Mouse (Mus musculus) cerebellum, postnatal 14 days (tissue): ENCODE results near the gene Sap30l.
A peak's percentile ranks its signal among the peaks of the same experiment; 100 is the strongest.
"Not testable (repeated sequence)": the region's sequence is repeated elsewhere in the genome, so short reads cannot be mapped to it uniquely, and the experiment has no call there.

ENCODE experiments used
- DNase-seq, 2 experiments: peaks; one replicate each; pipeline ENCODE4 v3.0.0; 2021; ENCODE audit warnings: mixed read lengths in 2 of 2

The Sap30l gene

DNA sequence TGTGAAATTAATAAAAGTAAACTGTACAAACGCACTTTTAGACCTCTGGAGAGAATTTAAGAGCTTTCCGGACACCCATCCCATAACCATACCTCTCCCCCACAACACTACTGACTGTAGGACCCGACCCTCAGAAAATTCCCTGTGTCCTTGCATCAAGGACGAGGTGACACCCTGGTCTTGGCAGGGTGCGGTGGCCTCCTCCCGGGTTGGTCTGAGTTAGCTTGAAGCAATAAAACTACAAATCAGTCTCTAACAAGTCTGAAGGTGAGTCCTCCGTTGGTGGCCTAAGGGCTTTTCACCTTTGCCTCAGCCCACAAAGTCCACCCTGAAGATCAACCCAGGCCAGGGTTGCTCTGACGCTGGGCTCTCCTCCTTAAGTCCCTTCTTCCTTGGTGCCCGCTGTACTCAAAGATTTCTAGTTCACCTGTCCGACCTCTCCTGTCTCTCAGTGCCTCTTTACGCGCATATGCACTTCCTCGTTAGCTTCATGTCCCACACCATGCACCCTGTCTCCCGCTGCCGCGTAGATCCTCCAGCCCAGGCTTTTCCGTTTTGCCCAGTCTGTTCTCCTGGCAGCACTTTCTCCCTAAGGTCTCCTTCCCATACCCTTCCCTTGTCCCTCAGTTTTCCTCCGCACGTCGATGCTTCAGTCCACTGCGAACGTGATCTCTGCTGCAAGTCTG is 1.0 kb upstream of the Sap30l start:
- DNase-seq: no peak

DNA sequence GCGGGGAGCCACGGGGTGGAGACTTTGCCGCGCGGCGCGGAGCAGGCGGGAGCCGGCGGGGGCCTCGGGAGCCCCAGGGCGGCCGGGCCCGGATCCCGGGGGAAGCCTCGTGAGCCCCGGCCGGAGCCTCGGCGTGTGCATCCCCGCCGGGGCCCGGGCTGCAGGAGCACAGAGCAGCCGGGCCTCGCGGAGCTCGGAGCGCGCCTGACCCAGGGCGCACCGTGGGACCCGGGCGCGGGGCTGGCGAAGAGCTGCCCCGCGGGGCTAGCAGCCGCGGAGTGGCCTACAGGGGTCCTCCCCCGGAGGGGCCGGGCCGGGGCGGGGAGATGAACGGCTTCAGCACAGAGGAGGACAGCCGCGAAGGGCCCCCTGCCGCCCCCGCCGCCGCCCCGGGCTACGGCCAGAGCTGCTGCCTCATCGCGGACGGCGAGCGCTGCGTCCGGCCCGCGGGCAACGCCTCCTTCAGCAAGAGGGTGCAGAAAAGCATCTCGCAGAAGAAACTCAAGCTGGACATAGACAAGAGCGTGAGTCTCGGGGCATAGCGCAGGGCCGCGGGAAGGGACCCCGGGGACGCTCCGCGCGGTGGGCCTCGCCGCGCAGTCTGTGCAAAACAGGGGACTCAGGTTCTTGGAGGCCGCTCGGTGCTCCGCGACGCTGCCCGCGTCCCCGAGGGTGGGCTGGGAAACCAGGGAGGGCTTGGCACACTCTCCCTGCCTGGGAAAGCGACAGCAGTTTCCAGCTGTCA is 501 bp downstream of the Sap30l start:
- peak; percentile 61 to 63 for DNase-seq

DNA sequence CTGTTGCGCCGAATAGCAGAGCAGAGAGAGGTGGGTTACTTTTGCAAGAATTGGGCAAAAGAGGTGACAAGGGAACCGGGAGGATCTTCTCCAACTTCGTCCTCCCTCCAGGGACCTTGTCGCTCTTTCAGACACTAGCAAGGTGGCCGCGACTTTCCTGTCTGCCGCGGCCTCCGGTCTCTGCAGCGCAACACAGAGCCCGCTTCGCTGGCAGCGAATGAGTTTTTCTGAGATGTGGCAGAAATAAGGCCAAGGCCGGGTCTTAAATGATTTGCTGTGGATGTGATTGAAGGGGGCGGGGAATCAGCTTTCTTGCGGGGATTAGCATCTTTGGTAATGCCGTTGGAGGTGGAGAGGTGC is 1.1 kb downstream of the Sap30l start:
- peak; percentile 25 to 35 for DNase-seq

DNA sequence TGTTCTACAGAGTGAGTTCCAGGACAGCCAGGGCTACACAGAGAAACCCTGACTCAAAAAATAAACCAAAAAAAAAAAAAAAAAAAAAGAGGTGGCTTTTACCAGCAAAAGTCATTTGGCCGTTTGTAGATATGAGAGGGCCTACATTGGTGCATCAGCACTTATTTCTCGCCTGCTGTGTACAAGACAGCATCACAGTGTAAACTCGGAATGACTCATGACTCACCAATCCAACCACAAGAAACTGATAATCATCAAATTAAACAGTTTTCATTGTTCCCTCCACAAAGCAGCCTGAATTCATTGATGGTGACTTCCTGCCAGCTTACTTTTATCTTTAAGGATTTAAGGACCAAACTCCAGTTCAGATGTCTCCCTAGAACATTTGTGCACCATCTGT is 3.6 kb downstream of the Sap30l start:
- DNase-seq: no peak

DNA sequence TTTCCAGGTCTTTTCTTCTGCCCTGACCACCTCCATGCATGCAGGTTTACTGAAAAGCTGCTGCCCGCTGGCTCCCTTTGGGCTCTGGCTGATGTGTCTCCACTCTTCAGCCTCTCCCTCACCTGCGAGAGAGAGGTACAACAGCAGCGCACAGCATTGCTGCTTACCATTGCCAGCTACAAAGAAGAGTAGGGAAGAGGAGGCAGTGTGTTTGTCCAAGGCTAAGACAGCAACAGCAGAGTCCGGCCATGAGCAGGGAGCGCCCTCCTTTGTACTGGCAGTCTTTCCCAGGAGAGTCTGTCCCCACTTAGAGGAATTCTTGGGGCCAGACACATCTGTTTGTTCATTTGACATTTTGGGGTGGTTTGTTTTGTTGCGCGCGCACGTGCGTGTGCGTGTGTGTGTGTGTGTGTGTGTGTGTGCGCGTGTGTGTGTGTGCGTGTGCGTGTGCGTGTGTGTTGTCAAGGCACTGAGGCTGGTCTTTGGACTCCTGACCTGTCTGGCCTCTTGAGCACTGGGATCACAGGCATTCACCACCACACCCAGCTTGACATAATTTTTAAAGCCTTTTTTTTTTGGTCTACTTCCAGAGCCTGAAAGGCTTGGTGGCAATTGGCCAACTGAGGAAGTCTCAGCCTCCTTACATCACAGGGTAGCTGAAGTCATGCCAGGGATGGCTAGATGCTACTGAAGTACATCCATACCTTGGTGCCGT is 7.7 kb downstream of the Sap30l start:
- no peak for DNase-seq

DNA sequence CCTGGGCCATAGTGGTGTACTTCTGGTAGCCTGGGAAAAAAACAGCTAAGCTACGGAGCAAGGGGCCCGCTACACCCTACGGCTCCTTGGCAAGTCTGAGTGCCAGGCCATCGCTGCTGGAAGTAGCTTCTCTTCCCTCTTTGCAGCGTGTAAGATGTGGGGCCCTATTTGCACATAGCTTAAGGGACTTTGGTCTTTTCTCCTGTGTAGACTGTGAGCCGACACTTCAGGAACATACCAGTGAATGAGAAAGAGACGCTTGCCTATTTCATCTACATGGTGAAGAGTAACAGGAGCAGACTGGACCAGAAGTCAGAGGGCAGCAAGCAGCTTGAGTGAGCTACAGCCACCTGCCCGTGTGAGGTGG is 8.3 kb downstream of the Sap30l start:
- DNase-seq: no peak

DNA sequence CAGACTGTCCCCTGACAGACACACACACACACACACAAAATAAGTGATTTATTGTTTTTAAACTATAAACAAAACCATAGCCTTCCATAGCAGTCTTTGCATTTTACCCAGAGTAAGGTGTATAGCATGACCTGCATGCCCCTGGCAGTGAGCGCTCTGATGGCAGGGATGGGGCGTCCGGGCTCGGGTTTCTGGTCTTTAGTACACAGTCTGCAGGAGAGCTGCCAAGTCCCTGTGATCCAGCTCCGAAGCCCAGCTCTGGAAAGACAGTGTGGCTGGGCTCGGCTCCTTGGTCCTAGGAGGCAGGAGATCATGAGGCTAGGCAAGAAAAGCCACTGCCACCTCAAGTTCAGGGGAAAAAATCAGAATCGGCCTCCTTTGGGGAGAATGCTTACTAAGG is 9.6 kb downstream of the Sap30l start:
- no peak for DNase-seq

DNA sequence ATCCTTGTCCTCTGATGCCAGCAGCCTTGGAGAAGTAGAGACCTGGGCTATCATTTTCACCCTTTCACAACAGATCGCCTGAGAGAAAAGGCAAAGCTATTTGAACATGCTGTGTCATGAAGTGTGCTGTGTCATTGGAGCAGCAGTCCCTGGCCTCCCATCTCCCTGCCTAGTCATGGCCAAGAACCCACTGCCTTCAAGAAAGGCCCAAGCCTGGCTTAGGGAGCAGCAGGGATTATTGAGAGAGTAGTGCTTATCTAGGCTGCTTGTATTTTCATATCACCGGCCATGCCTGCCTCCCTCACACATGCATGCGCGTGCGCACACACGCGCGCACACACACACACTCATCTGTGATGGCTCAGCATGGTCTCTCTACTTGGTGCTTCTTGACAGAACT is 10.8 kb downstream of the Sap30l start:
- no peak for DNase-seq

DNA sequence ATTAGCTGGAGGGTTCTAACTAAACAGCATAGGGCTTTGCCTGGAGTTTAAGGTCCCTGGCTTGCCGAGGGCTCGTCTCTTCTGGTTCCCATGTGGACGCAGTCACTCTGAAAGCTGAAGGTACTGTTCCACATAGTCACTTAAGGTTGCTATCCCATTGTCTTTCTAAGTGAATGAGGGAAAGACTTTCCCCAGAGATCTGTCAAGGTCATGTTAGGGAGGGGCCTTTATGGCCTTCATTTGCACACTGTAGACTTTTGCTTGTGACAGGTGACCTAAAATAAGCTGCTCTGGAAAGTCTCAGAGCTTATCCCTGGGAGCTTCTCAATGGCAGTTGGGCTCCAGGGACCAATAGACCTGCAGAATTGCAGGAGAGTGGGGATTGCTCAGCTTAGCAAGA is 12.2 kb downstream of the Sap30l start:
- no peak for DNase-seq

DNA sequence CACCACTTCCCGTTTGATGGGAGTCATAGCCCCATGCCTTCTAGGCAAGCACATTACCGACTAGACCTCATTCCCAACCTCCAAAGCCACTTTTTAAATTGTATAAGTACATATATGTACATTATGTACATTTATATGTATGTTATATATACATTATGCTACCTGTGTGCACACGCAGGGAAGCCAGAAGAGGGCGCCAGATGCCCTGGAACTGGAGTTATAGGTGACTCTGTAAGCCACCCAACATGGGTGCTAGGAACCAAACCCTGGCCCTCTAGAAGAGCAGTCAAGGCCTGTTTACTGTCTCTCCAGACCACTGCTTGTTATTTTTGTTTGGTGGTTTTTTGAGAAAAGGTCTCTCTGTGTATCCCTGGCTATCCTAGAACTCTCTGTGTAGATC is 16.8 kb downstream of the Sap30l start:
- no peak for DNase-seq

DNA sequence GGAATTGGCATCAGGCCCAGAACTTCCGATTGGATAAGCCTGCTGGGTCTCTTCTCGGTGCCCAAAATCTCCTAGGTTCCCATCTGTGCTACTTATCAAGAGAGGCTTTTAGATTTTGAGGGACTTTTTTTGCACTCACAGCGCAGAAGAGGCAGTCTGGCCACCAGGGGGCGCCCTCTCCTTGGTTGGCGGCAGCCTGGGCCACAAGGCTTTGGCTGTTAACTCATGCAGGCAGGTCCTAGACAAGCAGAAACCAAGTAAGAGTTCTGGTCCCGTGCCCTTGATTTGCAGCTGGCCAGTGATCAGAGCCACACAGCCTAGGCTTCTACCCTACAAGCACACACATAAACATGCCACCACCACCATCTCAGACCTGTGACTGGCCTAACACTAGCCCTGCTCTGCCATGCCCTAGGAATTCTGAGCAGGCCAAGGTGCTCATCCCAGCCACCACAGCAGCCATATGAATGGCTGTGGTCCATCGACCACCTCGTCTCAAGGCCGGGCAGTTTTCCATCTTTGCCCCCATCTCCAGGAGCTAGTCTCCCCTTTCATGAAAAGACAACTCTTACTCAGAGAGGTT is 18.7 kb downstream of the Sap30l start:
- DNase-seq: peak; percentile 87 to 94

DNA sequence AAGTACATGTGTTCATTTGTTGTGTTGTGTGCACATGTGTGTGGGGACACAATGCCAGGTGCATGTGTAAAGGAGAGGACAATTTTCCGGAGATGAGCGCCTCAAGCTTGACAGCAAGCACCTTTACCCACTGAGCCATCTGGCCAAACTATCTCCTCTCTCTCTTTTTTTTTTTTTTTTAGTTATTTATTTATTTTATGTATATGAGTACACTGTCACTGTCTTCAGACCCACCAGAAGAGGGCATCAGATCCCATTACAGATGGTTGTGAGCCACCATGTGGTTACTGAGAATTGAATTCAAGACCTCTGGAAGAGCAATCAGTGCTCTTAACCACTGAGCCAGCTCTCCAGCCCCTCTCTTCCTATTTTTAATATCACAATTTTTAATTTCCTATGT is 21.7 kb downstream of the Sap30l start:
- not testable (repeated sequence) for DNase-seq

DNA sequence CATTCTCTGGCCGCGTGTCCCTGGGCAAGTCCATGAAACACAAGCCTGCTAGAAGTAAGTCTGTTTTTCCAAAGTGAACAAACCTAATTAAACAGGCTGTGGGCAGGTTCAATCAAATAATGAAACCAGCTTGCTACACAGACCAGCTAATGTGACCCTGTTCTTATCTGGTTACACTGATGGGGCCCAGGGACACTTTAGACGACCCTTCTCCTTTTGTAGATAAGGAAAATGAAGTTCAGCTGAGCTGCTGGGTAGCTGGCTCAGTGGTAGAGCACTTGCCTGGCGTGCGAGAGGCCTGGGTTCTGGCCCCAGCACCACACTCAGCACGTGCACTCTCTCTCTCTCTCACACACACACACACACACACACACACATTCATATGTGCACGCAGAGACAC is 22.3 kb downstream of the Sap30l start:
- no peak for DNase-seq

DNA sequence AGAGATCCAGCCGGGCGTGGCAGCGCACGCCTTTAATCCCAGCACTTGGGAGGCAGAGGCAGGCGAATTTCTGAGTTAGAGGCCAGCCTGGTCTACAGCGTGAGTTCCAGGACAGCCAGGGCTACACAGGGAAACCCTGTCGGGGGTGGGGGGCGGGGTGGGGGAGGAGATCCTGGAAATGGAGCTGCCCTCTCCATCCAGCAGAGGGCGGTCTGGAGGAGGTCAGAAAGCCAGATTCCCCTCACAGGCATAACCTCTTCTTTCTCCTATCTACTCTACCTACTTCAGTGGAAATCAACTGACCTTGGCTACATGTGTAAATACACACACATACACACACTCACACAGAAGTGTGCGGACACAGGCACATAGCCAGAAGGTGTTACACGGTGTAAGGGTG is 23.8 kb downstream of the Sap30l start:
- not testable (repeated sequence) for DNase-seq

DNA sequence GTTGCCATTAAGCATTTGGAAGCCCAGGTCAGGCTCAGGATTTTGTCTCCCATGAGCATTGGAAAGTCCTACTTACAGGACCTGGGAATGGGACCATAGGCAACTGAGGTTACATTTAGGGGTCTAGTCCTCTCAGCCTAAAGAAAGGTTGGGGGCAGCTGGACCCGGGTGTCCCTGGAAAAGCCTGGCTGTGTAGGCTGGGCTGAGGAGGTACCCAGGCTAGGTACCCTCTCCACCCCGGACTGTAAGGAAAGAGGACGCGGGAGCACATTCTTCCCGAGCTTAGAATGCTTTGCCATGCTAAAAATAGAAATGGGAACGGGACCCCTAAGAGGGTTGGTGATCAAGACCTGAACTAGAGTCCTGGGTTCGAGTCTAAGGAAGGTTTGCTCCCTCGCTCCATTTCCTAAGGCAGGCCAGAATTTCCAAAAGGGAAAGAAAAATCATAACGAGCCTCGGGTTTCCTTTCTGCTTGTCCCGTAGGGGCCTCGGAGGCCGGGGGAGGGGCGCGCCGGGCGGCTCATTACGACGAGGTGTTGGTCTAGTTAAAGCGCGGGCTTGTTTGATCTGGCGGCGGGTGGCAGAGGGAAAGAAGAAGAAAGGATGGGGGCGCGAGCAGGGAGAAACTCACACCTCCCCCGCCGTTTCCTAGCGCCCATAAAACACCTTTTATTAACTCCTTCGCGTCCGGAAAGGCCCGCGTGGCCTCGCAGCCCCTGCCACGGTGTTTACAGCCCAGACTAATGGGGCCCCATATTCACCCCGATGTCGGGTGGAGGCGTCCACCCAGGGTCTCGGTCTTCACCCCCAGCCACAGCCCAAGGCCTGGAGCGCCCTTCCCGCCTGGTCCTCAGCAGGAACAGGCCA is 25.8 kb downstream of the Sap30l start:
- no peak for DNase-seq

DNA sequence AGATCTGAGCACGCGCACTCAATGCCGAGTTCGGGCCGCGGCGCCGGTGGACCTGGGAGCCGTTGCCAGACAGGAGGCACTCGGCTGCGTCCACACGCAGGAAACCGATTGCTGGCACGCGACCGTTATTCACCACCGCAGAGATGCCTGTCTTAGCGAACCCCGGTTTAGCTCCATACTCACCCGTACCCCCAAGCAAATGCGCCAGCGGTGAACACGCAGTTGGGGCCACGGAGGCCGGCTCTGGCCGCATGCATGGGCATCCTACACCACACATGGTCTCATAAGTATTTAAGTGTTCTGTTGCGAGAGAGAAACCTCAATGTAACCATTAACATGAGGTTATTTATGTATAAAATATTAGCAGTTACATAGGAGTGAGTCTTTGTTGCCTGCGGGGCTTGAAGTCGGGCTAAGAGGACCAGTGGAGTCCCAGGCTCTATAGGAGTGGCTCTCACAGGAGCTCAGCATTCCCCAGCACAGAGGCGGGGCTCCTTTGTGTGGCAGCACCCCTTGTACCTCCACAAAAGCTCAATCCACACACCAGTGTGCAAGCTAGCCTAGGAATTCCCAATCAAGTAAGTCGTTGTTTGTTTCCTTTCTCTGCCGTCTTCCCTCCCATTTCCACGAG is 26.6 kb downstream of the Sap30l start:
- peak; percentile 34 to 36 for DNase-seq

DNA sequence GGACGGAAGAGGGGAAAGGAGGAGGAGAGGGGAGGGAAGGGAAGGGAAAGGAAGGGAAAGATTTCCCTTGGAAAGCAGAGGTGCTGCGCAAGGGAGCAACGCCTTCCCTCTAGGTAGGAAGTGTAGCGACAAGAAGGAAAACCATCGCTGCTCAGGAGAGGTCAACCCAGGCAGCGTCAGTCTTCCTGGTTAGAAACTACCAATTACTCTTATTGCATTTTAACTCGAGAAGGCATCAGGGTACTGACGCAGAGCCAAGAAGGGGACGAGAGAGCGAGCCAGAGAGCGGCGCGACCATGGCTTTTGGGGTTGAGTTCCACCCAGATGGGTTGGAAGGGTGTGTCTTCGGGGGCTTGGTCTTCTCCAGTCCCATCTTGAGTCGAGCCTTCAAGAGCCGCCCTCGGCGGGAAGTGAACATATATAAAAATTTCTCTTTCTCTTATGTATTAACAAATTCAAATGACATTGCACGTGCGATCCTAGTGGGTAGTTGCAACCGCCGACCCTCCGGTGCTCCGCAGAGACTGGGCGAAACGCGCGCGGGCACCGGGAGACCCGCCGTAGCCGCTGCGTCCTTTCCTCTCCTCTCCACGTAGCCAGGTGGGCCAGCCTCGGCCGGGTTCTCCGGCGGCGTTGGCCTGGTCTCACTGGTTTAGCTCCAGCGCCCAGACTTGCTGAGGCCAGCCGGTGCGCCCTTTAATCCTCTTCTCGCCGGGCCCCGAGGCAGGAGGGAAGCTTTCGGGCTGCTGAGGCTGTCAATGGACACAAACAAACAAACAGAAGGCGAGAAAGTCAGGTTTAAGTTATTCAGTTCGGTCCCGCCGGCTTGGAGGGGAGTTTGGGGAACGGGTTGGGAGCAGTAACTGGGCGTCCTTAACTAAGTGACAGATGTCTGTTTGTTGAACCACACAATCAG is 27.8 kb downstream of the Sap30l start:
- peak; percentile 30 to 34 for DNase-seq

DNA sequence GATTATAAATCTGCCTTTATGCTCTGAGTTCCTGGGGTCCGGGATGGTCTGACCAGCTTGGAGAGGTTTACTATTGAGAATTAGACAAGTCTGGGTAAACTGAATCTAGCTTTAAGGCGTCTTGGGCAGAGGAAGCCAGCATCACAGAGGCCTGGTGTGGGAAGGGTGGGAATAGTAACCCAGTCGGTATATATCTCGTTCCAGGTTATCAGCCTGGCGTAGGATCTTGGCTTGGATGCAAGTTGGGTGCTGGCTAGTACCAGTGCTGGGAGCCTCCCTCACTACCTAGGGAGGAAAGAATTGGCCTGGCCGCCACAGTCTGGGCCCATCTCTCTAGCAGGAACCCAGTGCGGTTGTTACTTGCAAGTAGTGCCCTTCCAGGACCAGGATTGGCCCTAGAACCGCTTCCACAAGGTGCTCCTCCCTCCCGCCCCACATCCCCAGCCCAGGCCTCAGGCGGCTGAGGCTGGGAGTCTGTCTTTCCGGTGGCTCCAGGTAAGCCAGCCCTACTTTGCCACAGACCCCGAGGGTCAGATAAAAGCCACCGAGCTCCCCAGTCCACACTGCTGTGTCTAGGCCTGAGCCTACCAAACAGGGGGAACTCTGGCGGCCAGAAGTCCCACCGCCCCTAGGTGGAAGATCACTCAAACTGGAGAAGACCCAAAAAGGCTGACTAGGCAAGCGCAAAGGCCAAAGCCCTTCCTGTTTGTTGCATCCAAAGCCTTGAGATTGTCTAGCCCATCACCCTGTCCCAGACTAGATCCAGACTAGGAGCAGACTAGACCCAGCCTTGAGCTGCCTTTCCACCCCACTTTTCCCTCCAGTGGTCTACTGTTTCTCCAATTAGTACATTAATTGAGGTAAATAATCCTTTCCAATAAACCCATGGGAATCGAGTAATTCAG is 28.7 kb downstream of the Sap30l start:
- no peak for DNase-seq

DNA sequence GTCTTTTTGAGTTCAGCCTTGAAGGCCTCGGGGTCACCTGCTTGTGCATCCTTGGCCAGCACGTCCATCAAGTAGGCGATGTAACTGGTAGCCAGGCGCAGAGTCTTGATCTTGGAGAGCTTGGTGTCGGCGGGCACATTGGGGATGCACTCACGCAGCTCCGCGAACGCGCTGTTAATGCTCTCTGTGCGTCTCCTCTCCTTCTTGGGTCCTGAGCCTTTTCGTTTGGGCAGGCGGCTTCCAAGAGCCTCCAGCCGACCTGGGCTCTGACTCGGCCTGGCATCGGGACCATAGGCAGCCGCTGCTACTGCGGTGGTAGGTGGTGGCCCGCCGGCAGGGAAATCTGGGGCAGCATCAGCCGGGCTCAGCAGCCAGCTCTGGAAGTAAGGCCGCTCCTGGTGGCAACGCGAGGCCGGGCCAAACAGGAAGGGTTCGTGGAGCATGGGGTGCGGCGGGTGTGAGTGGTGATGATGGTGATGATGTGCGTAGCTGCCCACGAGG is 29.9 kb downstream of the Sap30l start:
- no peak for DNase-seq

DNA sequence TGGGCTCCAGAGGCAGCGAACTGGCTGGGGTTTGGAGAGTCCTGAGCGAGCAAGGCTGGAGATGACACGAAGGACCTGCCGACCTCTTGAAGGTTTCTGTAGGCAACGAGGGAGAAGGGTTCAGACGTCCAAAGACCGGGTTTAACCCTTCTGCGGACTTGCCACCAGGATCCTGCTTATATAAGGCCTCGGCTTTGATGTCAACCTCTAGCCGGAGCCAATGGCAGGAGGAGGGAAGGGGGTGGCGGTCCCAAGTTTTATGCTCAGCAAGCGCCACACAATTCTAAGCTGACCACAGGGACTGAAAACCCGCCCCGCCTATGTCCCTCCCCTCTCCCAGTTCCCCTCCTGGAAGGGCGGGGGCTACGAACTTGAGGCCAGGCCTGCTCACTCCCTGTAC is 30.4 kb downstream of the Sap30l start:
- DNase-seq: no peak
